Mouse (Mus musculus): ENCODE results near the gene Pde4dip.

Gene Pde4dip

DNA sequence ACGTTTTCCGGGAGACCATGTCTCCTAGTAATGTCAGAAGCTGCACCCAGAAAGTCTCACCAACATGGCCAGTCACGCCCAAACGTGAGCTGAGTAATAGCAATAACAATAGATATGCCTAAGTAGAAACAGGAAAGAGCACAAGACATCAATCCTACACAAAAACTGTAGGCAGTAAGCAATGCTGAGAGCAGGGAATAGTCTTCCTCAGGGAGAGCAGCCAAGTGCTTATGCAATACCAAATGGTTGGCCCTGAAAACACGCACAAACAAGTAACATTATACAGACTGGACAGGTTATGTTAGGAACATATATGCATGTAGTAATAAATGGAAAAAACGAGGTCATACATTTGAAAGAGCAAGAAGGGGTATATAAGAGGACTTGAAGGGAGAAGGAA is 239.0 kb downstream of the Pde4dip start:
- ATAC-seq (ENCODE audit: low TSS enrichment): no peak

DNA sequence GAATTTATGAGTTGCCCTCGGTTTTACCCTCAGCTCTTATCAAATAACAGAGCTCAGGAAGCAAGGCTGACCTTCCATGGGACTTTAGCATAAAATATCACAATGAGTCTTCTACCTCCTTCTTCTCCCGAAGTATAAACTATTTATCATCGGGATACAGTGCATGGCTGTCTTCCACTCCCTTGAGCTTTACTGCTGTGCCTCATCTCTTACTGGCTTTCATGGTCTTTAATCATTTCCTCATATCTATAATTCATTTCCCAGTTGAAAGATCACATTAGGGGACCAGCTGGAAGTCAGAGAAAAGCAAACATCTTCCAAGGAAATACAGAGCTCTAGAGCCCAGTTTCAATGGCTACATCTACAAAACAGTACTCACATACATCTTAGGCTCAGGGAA is 239.5 kb downstream of the Pde4dip start:
- ATAC-seq (ENCODE audit: low TSS enrichment): no peak

DNA sequence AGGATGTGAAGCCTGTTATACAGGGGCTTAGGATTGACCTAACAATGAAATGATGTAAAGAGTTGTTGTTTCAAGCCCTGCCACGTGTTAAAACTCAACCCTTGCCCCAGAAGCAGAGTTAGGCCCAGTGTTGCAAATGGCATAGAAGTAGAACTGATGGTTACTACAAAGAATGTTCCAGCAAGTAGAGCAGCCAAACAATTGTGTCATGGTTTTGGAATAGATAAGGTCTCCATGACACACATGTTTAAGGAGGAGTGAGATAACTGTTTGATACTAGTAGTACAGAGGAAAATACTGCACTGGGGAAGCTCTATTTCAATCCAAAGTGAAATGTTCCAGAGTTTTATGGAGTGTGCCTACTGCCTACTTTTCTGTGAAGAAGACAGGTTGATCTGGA is 240.0 kb downstream of the Pde4dip start:
- ATAC-seq (ENCODE audit: low TSS enrichment): no peak

DNA sequence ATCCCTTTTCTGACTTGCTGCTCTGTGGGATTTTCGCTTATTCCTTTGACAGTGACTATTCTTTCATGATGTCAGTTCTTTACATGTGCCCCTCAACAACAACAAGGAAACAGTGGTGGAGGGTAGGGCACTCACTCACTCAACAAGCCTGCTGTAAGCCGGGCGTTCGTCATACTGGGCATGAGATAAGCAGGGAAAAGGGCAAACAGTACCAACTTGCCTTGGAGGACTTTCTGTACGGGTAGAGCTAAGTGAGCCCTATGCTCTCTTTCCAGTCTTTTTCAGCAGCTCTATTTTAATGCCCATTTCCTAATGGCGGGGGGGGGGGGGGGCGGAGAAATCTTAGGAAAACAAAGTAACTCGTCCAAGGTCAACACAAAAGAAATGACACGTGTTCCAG is 246.5 kb downstream of the Pde4dip start:
- ATAC-seq (ENCODE audit: low TSS enrichment): no peak

DNA sequence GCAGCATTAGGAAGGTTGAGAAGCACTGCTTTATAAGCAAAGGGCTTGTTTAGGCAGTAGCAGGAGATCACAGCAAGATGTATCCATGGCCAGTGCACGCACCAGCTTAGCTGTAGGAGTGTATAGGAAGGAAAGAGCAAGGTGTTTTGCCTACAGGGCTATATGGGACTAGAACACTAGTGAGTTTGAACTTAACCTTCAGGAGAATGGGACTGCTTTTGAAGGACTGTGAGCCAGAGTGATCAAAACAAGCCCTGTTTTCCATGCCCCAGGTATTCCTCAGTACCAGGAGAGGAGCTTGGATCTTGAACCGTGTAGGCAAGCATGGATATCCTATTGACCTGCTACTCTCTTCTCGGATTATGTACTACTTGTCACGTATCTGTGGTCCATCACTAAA is 247.1 kb downstream of the Pde4dip start:
- ATAC-seq (ENCODE audit: low TSS enrichment): no peak
